Mouse (Mus musculus) cerebellum, adult 9-11 months (tissue): ENCODE measurements at regions not wholly inside any gene's neighbourhood (a gene's known extent, or its start where the extent isn't known, plus 50 kb on each side); places are given as distances from the start of the nearest gene placed in this dataset.
A peak's percentile ranks its signal among the peaks of the same experiment; 100 is the strongest.

ENCODE experiments used
- DNase-seq: peaks from one replicate; pipeline ENCODE4 v3.0.0; 2022

DNA sequence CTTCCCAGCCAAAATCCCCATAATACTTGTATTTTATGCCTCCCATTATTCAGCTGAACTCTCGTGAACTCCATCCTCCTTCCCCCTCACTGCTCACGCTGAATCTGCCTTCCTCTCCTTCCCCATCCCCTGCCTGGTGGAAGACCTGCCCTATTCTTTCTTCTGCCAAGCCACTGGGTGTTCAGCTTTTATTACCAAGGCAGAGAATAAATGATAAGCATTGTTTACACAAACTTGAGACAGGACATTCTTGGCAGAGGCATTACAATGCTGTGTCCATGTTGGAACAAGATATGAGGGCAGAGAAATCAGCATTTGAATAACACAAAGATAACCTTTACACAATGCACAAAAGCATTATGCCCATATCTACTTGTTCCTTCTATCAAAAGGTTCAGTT is 80.2 kb downstream of the Dhrs2 start:
- no peak for DNase-seq

DNA sequence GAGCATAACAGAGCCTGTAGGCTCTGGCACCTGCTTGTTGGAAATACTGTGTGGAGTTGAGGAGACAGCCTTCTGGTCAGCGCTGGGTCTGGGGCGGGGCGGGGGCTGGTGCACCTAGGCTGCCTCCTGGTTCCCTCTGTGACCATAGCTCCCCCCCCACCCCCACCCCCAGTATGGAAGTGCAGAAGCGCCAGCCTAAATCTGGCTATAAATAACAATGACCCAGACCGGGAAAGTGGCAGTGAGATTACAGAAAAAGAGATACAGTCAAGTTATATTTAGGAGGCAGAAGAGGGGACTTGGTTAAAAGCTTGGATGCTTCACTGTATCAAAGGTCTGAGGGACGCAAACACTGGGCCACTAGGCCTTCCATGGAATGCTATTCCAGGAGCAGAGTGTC is 91.8 kb downstream of the Dhrs2 start:
- no peak for DNase-seq

DNA sequence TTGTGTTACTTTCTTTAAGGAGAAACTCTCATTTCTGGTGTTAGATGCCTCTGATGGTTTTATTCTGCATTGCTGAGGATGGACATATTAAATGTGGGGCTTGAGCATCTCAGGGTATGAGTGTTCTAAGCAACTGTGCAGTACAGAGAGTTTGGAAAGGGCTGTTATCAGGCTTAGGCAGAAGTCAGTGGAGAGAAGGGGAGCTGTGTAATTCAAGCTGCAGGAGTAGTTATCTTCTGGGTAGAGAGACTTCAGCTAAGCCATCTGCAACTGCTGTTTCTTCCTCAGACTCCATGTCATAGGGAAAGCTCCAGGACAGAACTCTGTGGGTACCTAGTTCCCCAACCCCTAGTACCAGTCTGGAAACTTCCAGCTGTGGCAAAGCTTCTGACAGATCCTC is 102.1 kb downstream of the Dhrs2 start:
- no peak for DNase-seq

DNA sequence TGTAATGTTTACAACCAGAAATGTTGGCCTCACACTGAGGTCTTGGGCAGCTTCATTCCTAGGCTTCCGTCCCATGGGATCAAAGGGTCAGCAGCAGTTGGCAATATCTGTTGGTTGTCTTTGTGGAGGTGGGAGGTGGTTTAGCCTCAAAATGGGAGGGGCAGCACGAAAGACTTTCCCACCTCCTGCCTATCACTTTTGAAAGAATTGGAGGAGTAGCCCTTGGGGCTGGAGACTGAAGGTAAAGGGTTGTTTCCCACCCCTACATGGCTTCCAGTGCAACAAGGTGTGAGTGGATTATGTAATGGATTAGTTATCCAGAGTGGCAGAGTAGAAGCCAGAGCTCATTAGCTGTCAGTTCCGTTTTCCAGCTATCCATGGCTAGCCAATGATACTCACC is 102.5 kb downstream of the Dhrs2 start:
- no peak for DNase-seq

DNA sequence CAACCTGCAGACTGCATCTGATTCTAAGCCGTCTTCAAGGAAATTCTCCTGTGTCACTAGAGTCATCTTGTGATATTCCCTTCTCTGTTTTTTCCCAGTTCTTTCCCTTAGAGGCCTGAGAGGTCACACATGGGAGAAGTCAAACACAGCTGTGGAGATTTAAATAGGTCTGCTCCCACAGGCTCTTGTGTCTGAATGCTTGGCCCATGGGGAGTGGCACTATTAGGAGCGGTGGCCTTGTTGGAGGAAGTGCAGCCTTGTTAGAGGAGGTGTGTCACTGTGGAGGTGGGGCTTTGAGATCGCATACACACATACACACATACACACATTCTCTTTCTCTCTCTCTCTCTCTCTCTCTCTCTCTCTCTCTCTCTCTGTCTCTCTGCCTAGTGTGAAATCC is 112.0 kb downstream of the Dhrs2 start:
- no peak for DNase-seq

DNA sequence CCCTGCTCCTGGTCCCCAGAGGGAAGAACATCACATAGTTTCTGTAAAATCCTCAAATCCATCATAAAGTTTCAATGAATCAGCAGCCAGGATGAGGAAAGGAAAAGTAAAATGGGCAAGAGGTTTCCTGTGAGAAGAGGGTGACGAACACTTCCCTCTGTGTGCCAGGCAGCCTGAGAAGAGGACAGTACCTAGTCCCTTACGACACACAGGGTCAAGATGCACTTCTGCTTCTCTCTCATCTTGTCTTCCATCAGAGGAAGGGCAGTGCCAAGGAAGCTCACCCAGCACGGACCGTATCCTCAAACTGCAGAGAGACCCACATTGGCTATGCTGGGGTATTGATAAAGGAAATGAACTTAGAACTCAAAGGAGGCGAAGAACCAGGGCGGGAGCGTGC is 112.5 kb downstream of the Dhrs2 start:
- no peak for DNase-seq

DNA sequence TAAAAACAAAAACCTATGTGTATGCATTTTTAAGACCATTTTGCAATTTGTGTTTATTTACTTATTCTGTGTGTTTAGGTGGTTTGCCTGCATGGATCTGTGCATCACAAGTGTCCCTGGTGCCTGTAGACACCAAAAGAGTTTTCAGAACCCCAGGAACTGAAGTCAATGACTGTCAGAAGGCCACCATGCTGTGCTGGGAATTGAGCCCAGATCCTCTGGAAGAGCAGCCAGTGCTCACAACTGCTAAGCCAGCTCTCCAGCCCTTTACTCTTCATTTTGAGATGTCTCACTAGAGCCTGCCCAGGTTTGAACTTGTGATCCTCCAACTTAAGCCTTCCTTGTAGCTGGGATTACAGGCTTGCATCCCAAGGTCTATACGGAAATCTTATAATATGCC is 113.8 kb downstream of the Dhrs2 start:
- DNase-seq, result no peak

DNA sequence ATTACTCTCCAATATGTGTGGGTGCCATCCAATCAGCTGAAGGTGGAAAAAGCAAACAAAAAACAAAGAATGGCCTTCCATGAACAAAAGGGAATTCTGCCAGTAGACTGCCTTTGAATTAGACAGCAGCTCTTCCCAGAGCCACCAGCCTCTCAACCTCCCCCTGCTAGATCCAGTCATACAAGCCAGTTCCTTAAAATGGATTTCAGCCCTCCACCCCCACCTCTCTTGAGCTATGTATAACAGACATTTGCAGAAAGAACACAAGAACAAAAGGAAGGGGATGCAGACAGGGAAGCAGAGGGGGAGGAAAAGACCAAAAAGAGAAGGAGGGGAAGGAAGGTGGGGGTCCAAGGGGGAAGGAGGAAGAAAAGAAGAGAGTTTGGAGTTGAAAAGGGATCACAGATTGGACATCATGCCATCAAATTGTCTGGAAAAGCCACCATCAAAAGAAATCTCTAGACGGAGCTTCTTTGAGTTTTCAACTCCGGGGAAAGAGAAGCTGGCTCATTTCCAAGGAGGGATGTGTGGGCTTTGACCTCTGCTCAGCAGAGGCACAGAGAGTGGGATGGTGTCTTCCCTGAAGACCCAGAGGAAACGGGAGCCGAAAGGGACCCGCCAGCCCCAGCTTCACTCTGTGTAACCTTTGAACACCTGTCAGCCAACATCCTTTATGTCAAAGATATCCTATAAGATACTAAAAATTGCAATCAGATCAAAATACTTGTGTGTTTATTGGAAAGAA is 114.8 kb downstream of the Dhrs2 start:
- DNase-seq, result no peak

DNA sequence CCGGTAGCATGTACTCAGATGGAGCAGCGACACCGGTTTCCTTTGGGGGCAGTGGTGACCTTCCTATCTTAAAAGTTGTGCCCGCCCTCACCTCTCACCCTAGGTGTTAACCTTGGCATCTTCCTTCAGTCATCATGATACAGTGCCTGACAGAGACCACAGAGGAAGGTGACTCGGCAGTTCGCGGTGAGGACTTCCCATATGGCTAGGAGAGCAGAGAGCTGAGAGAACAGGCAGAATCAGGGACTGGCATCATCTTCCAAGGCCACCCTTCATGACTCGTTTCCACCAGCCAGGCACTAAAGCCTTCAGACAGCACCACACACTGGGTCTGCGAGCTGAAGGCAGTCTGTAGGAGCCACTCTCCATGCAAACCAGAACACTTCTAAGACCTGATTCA is 116.2 kb downstream of the Dhrs2 start:
- peak; percentile 51 for DNase-seq

DNA sequence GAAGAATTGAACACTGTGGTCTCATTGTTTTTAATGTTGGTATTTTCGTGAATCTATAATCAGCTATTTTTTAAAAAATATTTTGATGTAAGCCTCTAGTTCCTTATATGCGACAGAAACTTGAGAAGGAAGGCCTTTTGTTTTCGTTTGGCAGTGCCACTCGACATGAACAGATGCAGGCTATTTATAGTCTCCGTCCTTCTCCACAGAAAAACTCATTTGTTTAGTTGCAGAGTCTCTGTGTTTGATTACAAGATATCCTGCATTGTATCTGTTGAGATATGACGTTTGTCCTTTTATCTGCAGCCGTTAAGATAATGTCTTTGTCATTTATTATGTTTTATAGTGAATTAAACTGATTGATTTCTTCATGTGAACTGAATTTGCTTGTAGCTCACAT is 116.7 kb downstream of the Dhrs2 start:
- DNase-seq, result peak; percentile 62

DNA sequence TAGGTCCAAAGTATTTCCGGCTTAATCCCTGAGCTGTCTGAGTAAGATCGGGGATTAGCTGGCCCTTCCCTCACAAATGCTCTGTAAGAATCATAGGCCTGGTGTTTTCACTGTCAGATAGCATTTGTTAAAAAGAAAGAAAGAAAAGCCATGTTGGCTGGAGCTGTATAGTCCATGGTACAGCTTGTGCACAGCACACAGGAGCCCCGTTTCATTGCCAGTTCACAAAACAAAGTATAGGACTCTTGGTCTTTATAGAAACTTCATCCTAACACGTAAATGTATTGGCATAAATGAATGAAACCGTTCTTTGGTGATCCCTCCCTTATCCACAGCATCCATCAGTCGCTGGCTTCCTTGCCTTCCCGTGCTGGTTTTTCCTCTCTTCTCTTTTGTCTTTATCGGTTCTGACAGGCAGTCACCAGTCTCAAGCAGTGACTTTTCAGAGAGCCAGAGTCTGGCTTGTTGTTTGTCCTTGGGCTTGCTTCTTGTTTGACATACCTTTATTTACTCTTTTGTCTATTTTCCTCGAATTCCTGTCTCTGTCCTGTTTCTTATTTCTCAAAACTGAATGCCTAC is 117.3 kb downstream of the Dhrs2 start:
- DNase-seq, result no peak

DNA sequence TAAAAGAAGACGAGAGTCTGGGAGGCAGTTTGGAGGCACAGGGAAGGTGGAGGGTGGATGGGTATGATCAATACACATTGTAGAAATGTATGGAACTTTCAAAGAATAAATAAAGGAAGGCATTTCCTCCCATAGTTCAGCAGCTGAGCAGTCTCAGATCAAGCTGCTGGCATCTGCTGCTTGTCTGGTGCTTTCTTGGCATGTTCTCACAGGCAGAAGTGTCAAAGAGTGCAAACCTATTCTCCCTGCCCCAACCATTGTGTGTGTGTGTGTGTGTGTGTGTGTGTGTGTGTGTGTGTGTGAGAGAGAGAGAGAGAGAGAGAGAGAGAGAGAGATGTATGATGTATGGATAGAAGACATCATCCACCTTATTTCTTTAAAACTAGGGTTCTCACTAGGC is 121.5 kb downstream of the Dhrs2 start:
- no peak for DNase-seq

DNA sequence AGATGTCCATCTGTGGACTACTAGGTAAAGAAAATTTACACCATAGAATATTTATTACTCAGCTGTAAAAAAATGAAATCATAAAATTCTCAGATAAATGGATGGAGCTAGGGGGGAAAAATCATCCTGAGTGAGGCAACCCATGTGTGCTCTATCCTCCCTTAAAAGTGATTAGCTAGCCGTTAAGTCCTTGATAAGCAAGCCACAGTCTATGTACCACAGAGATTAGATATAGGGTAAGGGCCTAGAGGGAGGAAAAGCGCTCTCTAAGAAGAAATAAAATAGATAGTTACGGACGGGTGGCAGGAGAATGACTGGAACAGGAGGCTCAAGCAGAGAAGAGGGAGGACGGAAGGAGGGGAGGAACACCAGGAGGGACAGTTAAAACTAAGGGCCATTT is 122.1 kb downstream of the Dhrs2 start:
- no peak for DNase-seq

DNA sequence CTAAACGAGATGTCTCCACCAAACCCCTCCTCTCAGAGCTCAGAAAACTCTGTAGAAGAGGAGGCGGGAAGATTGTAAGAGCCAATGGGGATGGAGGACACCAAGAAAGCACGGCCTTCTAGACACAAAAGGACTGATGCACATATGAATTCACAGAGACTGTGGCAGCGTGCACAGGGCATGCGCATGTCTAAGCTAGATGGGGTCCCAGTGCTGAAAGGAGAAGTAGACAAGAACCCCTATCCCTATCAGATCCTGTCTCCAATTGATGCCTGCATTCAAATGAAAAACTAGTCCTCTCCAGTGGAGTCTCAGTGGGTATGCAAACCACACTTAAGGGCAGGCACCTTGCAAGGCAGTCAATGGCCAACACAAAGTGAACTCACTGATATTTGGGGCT is 123.3 kb downstream of the Dhrs2 start:
- DNase-seq, result no peak

DNA sequence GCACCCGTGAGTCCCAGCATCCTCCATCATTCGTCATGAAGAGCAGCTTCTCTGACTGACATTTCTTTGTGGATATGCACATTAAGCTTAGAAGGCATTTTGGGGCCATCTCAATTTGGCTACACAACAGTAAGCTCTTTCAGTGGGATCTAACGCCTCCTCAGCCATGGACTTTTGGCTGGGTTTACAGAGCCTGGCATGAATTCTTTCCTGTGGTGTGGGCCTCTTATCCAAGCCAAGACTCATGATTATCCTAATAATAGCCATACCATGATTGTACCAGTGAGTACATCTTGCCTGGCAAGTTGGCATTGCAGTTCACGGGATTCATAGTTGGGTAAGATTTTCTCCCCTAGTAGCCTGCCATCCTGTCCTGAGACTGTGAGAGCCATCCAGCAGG is 126.3 kb downstream of the Dhrs2 start:
- peak; percentile 93 for DNase-seq

DNA sequence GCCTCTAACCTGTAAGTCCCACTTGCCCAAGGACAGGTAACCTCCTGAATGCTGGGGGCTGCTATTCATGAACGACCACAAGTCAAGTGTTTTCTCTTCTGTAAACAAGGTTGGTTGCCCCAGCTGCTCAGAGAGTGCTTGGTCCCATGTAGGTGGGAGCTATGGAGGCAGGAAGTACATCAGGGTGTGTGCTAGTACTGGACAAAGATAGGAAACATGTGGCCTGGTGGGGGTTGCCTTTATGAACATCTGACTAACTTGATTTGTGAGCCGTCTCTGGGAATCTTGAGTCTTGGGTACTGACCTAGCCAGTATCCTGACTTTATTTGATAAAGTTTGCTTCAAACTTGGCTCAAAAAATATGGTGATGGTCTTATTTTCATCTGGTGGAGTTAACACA is 121.3 kb upstream of the Dhrs4 start:
- no peak for DNase-seq

DNA sequence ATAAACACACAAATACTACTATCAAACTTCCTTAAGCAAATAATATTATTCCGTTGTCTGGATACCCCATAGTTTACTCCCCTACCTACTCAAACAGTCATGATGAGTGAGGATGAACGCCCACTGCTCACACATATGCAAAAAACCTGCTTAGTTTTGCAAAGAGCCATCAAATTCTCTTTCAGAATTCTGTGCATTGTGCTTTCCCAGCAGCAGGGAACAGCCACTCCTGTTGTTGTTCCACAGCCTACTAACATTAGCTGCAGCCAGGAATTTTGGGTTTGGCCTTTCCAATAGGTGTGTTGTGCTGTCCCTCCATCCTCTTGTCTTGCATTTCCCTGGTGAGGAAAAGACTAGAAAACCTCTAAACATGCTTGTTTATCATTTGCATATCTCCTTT is 120.1 kb upstream of the Dhrs4 start:
- DNase-seq, result no peak

DNA sequence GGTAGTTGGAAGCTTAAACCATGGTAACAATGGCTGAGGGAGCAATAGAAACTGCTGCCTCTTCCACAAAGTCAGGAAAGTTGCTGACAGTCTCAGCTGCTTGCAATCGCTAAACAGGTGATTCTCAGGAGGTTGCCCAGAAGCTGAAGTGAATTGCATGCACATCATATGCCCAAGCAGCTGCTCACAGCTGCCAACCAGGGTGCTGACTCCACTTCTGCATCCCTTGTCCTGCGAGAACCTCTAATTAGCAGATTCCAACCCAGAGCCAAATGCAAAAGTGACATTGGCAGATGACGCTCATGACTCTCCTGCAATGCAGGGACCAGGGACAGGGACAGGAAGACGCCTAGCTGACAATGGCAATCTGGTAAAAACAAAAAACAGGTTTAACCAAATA is 116.2 kb upstream of the Dhrs4 start:
- no peak for DNase-seq

DNA sequence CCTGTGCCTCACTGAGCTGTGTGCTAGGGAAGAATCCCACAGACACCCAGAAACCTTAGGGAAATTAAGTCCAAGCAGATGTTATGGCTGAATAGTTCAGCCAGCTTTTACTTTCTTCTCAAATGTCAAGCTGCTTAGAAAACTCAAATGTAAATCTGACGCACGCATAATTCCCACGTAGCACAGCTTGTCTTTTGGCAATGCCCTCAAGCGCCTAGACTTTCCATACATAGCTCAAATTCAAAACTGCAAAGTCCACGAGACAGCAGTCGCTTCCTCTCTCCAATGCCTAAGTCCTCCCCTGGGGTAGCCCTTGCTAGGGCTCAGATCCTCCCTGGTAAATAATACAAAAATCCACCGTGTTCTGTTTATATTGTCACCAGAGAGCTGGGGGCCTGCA is 115.8 kb upstream of the Dhrs4 start:
- DNase-seq, result no peak

DNA sequence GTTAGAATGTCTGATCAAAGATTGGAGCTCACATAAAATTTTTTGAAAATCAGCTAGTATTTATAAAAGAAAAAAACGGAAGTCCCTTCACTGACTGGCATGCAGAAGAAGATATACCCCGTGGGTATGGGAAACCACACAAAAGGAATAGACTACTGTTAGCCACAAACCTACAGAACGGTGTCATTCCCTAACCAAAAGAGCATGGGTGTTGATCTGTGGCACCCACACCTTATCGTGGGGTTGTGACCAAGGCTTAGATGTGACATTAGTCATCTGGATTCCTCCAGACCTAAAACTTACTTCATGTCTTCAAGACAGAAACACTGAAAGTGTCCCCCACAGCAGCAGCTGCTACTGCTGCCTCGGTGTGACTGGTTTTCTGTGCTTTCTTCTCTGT is 108.2 kb upstream of the Dhrs4 start:
- no peak for DNase-seq

DNA sequence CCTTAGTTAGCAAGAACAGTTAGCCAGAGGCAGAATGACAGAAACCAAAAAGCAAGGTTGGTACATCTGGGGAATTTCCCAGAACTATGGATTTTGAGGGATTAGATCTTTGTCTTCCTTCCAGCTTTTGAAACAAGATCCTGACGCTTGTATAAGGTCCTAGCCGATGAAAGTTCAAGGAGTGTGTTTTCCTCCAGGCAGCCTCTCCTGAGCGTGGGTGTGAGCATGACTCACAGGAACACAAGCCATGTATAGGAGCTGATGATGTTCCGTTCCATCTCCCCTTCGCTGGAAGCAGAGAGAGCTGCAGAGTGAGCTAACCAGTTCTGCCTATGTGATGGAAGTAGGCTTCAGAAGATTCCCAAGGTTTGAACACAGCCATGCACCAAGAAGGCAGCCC is 105.6 kb upstream of the Dhrs4 start:
- no peak for DNase-seq

DNA sequence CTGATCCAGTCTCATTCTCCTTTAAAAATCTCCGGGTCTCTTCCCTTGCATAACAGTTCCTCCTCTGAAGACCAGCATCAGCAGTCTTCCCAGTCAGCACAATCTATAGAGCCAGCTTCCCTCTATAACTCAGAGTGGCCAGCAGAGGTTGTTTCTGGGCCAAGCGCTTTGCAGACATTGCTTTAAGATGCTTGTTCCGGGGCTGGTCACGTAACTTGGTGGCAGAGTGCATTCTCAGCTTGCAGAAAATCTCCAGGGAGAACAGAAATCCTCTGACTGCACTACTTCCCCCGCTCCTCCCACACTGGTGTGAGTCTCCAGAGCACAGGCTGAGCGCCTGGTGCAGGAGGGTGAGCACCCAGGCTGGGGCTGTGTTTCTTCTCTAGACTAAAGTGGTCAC is 91.8 kb upstream of the Dhrs4 start:
- DNase-seq, result peak; percentile 10

DNA sequence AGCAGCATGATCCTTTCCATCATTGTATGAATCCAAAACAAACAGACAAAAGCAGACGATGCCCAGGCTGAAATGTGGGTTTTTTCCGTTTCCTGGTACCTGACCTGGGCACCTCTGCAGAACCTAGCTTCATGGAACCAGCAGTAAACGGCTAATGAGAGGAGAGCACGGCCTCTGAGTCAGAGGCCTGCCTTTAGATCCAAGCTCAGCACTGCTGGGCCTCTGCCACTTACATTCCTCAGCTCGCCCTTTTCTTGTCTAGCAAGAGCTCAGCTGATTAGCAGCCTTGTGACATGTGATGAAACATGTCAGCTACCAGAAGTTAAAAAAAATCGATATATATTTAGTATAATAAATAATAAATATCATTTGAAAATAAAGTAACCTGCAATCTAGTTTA is 91.2 kb upstream of the Dhrs4 start:
- DNase-seq, result no peak

DNA sequence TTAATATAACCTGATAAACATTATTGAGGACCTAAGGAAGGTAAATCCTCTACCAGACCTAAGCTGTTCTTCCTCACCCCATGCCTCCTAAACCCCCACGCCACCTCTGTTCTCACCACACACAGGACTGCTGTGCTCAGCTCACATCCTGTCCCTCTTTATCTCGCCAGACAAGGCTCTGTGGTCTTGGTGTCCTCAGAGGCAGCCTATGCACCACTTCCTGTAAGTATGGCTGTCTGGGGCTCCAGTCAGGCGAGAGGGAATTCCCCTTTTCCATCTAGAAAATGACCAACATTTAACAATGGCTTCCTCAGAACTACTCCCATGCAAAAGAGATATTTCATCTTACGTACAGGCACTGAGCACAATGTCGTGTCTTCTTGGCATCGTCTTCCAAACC is 86.2 kb upstream of the Dhrs4 start:
- DNase-seq, result no peak

DNA sequence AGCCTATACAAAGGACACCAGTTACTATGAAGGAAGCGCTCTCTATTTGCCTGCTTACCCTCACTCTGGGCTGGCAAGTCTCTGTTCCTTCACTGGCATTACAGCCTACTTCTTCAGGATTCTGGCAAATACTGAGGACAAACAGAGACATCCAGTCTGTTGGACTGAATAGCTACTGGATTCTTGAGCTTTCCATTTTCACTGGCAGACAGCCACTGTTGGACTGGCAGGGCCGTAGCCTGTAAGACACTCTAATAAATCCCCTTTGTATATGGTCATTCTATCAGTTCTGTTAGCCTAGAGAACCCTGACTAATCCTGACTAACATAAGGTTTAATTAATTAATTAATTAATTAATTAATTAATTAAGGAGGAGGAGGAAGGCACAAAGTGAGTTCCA is 72.4 kb upstream of the Dhrs4 start:
- peak; percentile 9 for DNase-seq
